Mouse (Mus musculus) adrenal gland, postnatal 10 days (tissue): Measurements from ENCODE around the gene 4930486L24Rik. TPM values are rescaled to one million over a fixed set of nuclear protein-coding genes. Genes with fewer than 3 reads are reported as not detected.

Source experiments
- total RNA-seq, 2 experiments: library from RNA; stranded (reverse); gene quantifications; 2 replicates each; pipeline ENCODE4 v1.2.3; 2021

The 4930486L24Rik gene
- total RNA-seq, 2 experiments from 2014 or later = 21.8 to 23.7 TPM

Other genes starting within 250 kb of the 4930486L24Rik start
- not detected for gene BC051665, start 78.1 kb downstream of the 4930486L24Rik start, total RNA-seq
- not detected for gene Ctsll3, start 61.6 kb downstream of the 4930486L24Rik start, total RNA-seq
- under 1 TPM; 0.58 to 0.99 TPM for gene Gm49392, start 32.4 kb upstream of the 4930486L24Rik start, total RNA-seq
- 10 to 100 TPM in 1 of 2 experiments, 1 to 10 TPM in 1; 5.2 to 11.0 TPM for gene Ctla2b, start 33.0 kb upstream of the 4930486L24Rik start, total RNA-seq
- not detected for gene Tpbpb, start 40.4 kb upstream of the 4930486L24Rik start, total RNA-seq
- gene Gm49393, start 71.1 kb upstream of the 4930486L24Rik start, total RNA-seq = not detected
- 1 to 10 TPM in 1 of 2 experiments, under 1 TPM in 1; 0.70 to 1.8 TPM for gene Gm49391, start 72.1 kb upstream of the 4930486L24Rik start, total RNA-seq
- 10 to 100 TPM; 44.4 to 56.3 TPM for gene Ctla2a, start 72.2 kb upstream of the 4930486L24Rik start, total RNA-seq
- not detected for gene Tpbpa, start 77.5 kb upstream of the 4930486L24Rik start, total RNA-seq
- gene Ctsj, start 141.5 kb upstream of the 4930486L24Rik start, total RNA-seq = not detected
- not detected for gene Ctsq, start 176.2 kb upstream of the 4930486L24Rik start, total RNA-seq